In genomic region chr13:99764764-99765163, GRCm38 (mm10) we compare ENCODE assay signal across 20 mouse cellular contexts.
DNase-seq lines count a peak whose midpoint lies in the region; ATAC-seq and TF ChIP-seq lines count a peak whose summit lies in the region.
"Had no signal": no experiment of that assay in that cellular context is flagged by ENCODE, and none has a peak within 500 bp of the region (broad histone marks: within the 10 kb centered on the region; RNA-seq: fewer than 3 reads in every experiment).

No protein-coding gene starts in this region.

- H3K27me3 ChIP-seq in limb, embryonic 13.5 days: no peaks in the 10 kb centered on the region
- H3K27me3 ChIP-seq in limb, embryonic 10.5 days (ENCODE audit: low read depth, poor library complexity, severe bottlenecking): no peaks in the 10 kb centered on the region
- H3K27me3 ChIP-seq in forebrain, postnatal 0 days (ENCODE audit: insufficient read depth, low read length): no peaks in the 10 kb centered on the region
- H3K27me3 ChIP-seq: CH12.LX; embryonic facial prominence, embryonic 15.5 days; heart, embryonic 12.5 days had no signal

- no peak for DNase-seq in limb, embryonic 10.5 days (ENCODE audit: low spot score)
- DNase-seq in lung, postnatal 36 days: peak; percentile 50
- no peak for DNase-seq in lung, postnatal 25 days (ENCODE audit: low spot score)
- DNase-seq in urinary bladder, postnatal 36 days (ENCODE audit: low spot score in 2 of 2): no peak
- no peak for DNase-seq in forebrain, postnatal 0 days
- DNase-seq: adrenal gland, adult 2 months; adrenal gland, postnatal 25 days; cerebellum, adult 2 months; embryo, embryonic 11 days had no signal

- no peak overlapping the region for H3K4me3 ChIP-seq in limb, embryonic 13.5 days
- no peak overlapping the region for H3K4me3 ChIP-seq in limb, embryonic 10.5 days
- no peak overlapping the region for H3K4me3 ChIP-seq in bone marrow, adult 2 months (replicated peaks; ENCODE audit: control insufficient read depth, low read depth, low read length)
- no peak overlapping the region for H3K4me3 ChIP-seq in forebrain, postnatal 0 days (ENCODE audit: low read depth, low read length)
- H3K4me3 ChIP-seq: embryonic facial prominence, embryonic 15.5 days; erythroblast, embryonic 14.5 days; forebrain, embryonic 10.5 days; heart, embryonic 12.5 days; hindbrain, embryonic 10.5 days had no signal

- no peak for TF ChIP-seq CTCF in bone marrow, adult 2 months (IDR thresholded peaks at IDR 0.05; ENCODE audit: control insufficient read depth, insufficient read depth, low read length)
- no peak for TF ChIP-seq CTCF in forebrain, postnatal 0 days (IDR thresholded peaks at IDR 0.05; ENCODE audit: low read depth)

- WGBS in limb, embryonic 13.5 days: 72% methylated on average over 3 of the region's 3 CpGs
- 88% methylated on average over 3 of the region's 3 CpGs for WGBS in limb, embryonic 10.5 days
- 45% methylated on average over 3 of the region's 3 CpGs for WGBS in bone marrow, adult 2 months
- 92% methylated on average over 3 of the region's 3 CpGs for WGBS in forebrain, postnatal 0 days

- H3K36me3 ChIP-seq in limb, embryonic 13.5 days: no peaks in the 10 kb centered on the region
- no peaks in the 10 kb centered on the region for H3K36me3 ChIP-seq in limb, embryonic 10.5 days
- no peaks in the 10 kb centered on the region for H3K36me3 ChIP-seq in forebrain, postnatal 0 days (ENCODE audit: insufficient read depth)
- H3K36me3 ChIP-seq: embryonic facial prominence, embryonic 15.5 days; forebrain, embryonic 10.5 days; heart, embryonic 12.5 days; hindbrain, embryonic 10.5 days had no signal

- peak overlapping the region; percentile 10; the same call in 1 of the 2 replicates for H3K27ac ChIP-seq in limb, embryonic 13.5 days
- no peak overlapping the region for H3K27ac ChIP-seq in limb, embryonic 10.5 days
- H3K27ac ChIP-seq in bone marrow, adult 2 months (ENCODE audit: control insufficient read depth, insufficient read depth, low read depth, low read length, poor library complexity): peak overlapping the region; percentile 71; the same call in 1 of the 2 replicates
- H3K27ac ChIP-seq in forebrain, postnatal 0 days (ENCODE audit: low read depth, low read length): no peak overlapping the region
- H3K27ac ChIP-seq: forebrain, embryonic 10.5 days had no signal

- no peaks in the 10 kb centered on the region for H3K9me3 ChIP-seq in limb, embryonic 13.5 days
- H3K9me3 ChIP-seq in limb, embryonic 10.5 days (replicated peaks): no peaks in the 10 kb centered on the region
- H3K9me3 ChIP-seq in forebrain, postnatal 0 days (ENCODE audit: low read length): no peaks in the 10 kb centered on the region
- H3K9me3 ChIP-seq: embryonic facial prominence, embryonic 15.5 days; forebrain, embryonic 10.5 days; heart, embryonic 12.5 days; hindbrain, embryonic 10.5 days had no signal

- H3K4me2 ChIP-seq in limb, embryonic 13.5 days (replicated peaks): no peak overlapping the region
- no peak overlapping the region for H3K4me2 ChIP-seq in forebrain, postnatal 0 days (ENCODE audit: low read depth)
- H3K4me2 ChIP-seq: embryonic facial prominence, embryonic 15.5 days; heart, embryonic 12.5 days had no signal

- no peak for TF ChIP-seq POLR2A in bone marrow, adult 2 months (IDR thresholded peaks at IDR 0.05; ENCODE audit: borderline replicate concordance, control insufficient read depth, low read depth, low read length)

- H3K4me1 ChIP-seq in limb, embryonic 13.5 days: peaks cover 52% of the 10 kb centered on the region
- H3K4me1 ChIP-seq in limb, embryonic 10.5 days: peaks cover 13% of the 10 kb centered on the region
- H3K4me1 ChIP-seq in bone marrow, adult 2 months (ENCODE audit: control insufficient read depth, insufficient read depth, low read length): peaks cover 1% of the 10 kb centered on the region; the same call in 1 of the 2 replicates
- 0 out of 2 replicates have a peak, but pooled peaks cover 6% of the 10 kb centered on the region for H3K4me1 ChIP-seq in forebrain, postnatal 0 days (ENCODE audit: insufficient read depth)

- ATAC-seq in limb, embryonic 13.5 days (ENCODE audit: low FRiP score, low read depth): no peak
- ATAC-seq in monocyte, adult 5-6 weeks (replicated peaks; ENCODE audit: insufficient number of reproducible peaks, low FRiP score, low TSS enrichment, poor library complexity, severe bottlenecking): peak; percentile 85
- ATAC-seq in forebrain, postnatal 0 days: no peak
- ATAC-seq: hindbrain, embryonic 16.5 days; Patski had no signal

- H3K9ac ChIP-seq in limb, embryonic 13.5 days: no peak overlapping the region
- H3K9ac ChIP-seq in forebrain, postnatal 0 days: no peak overlapping the region
- H3K9ac ChIP-seq: embryonic facial prominence, embryonic 15.5 days; heart, embryonic 12.5 days had no signal

Comparison
In these comparisons a context has a peak if more than half of its experiments do, and no peak if none do; other contexts are left out.
1. H3K27ac ChIP-seq: peak in limb, embryonic 13.5 days (single experiment) and bone marrow, adult 2 months (single experiment); none in limb, embryonic 10.5 days (single experiment) and forebrain, postnatal 0 days (single experiment).